Mouse (Mus musculus) stomach, postnatal 0 days (tissue): ENCODE measurements at regions not wholly inside any gene's neighbourhood (a gene's known extent, or its start where the extent isn't known, plus 50 kb on each side); places are given as distances from the start of the nearest gene placed in this dataset.
A peak's percentile ranks its signal among the peaks of the same experiment; 100 is the strongest.

Source experiments
- ATAC-seq: fragments of 200-750 bp; cut with Nextera tagmentation; 2 replicates; pipeline ENCODE4 v1.8.0; 2017; ENCODE audit not compliant: low FRiP score, low TSS enrichment
- DNase-seq: peaks from one replicate; pipeline ENCODE4 v3.0.0-alpha.2; 2016; ENCODE audit warnings: low spot score
- H3K27ac ChIP-seq: fragments of 300-500 bp; sonication (generic); replicated peaks from 2 replicates; pipeline ENCODE4 v1.5.1; 2014; ENCODE audit warnings: mild to moderate bottlenecking, control low read depth
- H3K27me3 ChIP-seq: fragments of 300-500 bp; sonication (generic); 2 replicates; pipeline ENCODE4 v1.6.1; 2014; ENCODE audit warnings: low read length; ENCODE audit not compliant: control insufficient read depth, insufficient read depth
- H3K36me3 ChIP-seq: fragments of 300-500 bp; sonication (generic); 2 replicates; pipeline ENCODE4 v1.6.1; 2014; ENCODE audit warnings: low read length, mixed read lengths; ENCODE audit not compliant: control insufficient read depth, insufficient read depth
- H3K4me1 ChIP-seq: fragments of 300-500 bp; sonication (generic); replicated peaks from 2 replicates; pipeline ENCODE4 v1.6.1; 2014; ENCODE audit warnings: antibody characterized with exemption; ENCODE audit not compliant: control insufficient read depth, insufficient read depth
- H3K4me2 ChIP-seq: fragments of 300-500 bp; sonication (generic); replicated peaks from 2 replicates; pipeline ENCODE4 v1.6.1; 2014; ENCODE audit warnings: low read depth, mild to moderate bottlenecking, control low read depth, moderate library complexity
- H3K4me3 ChIP-seq: fragments of 300-500 bp; sonication (generic); 2 replicates; pipeline ENCODE4 v1.5.1; 2014; ENCODE audit warnings: low read depth, low read length, control low read depth
- H3K9ac ChIP-seq: fragments of 300-500 bp; sonication (generic); 2 replicates; pipeline ENCODE4 v1.6.1; 2014; ENCODE audit warnings: mild to moderate bottlenecking, low read length, control low read depth, mixed read lengths
- H3K9me3 ChIP-seq: fragments of 300-500 bp; sonication (generic); 2 replicates; pipeline ENCODE4 v1.6.1; 2016; ENCODE audit warnings: low read length; ENCODE audit not compliant: control insufficient read depth
- CTCF ChIP-seq: IDR thresholded peaks from 2 replicates; pipeline ENCODE4 v1.5.1; 2016; ENCODE audit warnings: antibody characterized with exemption, low read depth, mild to moderate bottlenecking, moderate library complexity
- EP300 ChIP-seq: optimal IDR thresholded peaks from 2 replicates; pipeline ENCODE3; 2016; ENCODE audit warnings: antibody characterized with exemption
- WGBS: fragments of 180-500 bp; shearing (Covaris S2); extraction: QIAGEN DNeasy Blood & Tissue Kit; methylation state at CpG from one replicate; pipeline ENCODE4 v1.1.7; 2014; 5-methylcytosine and 5-hydroxymethylcytosine counted together

DNA sequence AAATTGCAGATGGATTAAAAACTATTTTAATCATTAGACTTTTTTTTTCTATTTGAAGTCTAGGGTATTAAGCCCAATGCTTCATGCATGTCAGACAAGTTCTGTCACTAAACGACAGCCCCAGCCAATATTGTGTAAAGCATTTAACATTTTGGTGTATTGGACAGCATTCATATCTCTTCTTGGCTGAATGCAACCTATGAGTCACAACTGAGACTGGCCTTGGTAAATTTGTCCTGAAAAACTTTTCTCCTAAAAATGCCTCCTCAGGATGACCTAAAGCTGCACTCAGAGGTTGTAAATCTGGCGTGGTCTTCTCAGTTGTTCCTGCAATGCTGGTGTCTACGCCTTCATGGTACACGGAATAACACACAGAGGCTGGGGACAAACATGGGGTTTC, 78.7 kb upstream of the Gpr141 start:
- no peak overlapping the region for H3K27ac ChIP-seq
- H3K4me3 ChIP-seq = no peak overlapping the region
- H3K9me3 ChIP-seq = no peaks in the 10 kb centered on the region
- H3K36me3 ChIP-seq = no peaks in the 10 kb centered on the region
- no peaks in the 10 kb centered on the region for H3K4me1 ChIP-seq
- H3K9ac ChIP-seq = no peak overlapping the region
- no peak for TF ChIP-seq CTCF
- no peak for TF ChIP-seq EP300
- no peak overlapping the region for H3K4me2 ChIP-seq
- no peaks in the 10 kb centered on the region for H3K27me3 ChIP-seq
- ATAC-seq (no peak), DNase-seq (no peak)
- WGBS = 74% methylated on average over 4 of the region's 4 CpGs

GRCm38 (mm10) chr13:19897191-19897590, 73.1 kb upstream of the Gpr141 start:
- WGBS = 65% methylated on average over 1 of the region's 1 CpGs
- no peaks in the 10 kb centered on the region for H3K27me3 ChIP-seq
- TF ChIP-seq EP300 = no peak
- TF ChIP-seq CTCF = no peak
- H3K9me3 ChIP-seq = no peaks in the 10 kb centered on the region
- no peaks in the 10 kb centered on the region for H3K4me1 ChIP-seq
- DNase-seq = no peak
- H3K27ac ChIP-seq = no peak overlapping the region
- no peak for ATAC-seq
- no peak overlapping the region for H3K9ac ChIP-seq
- no peaks in the 10 kb centered on the region for H3K36me3 ChIP-seq
- H3K4me3 ChIP-seq = no peak overlapping the region
- H3K4me2 ChIP-seq = no peak overlapping the region

DNA sequence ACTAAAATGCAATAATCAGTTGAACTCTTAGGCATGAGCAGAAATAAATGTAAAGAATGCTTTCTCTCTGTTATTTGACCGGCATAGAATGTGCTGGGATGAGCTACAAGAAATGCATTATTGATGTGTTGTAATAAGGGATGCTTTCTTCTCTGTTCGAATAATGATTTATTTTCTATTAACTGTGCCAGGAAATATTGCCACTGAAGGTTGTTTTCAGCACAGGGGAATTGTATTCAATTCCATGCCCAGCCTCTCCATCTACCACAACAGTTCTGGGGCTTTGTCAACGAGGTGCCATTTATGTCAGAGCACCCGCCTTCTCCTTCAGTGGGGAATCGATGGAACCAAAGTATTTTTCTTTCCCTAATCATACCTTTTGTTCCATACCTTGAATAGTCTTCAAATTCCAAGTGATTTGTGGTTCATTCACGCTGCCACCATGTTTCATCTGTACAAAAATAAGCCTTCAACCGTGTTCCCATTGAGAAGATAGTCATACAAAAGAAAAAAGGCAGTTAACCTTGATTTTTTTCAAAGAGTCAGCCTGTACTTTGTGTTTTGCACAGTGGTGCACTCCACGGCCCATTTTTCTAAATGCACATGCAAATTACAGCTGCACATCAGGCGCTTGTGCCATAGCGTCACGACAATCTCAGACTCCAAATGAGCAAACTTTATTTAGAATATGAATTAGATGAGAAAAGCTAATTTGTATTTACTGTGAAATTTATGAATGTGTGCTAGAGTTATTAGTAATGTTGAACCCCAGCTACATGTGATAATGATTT, 65.1 kb upstream of the Gpr141 start:
- H3K4me2 ChIP-seq = no peak overlapping the region
- ATAC-seq (no peak), DNase-seq (no peak)
- no peaks in the 10 kb centered on the region for H3K4me1 ChIP-seq
- H3K4me3 ChIP-seq = no peak overlapping the region
- H3K9me3 ChIP-seq = no peaks in the 10 kb centered on the region
- H3K36me3 ChIP-seq = no peaks in the 10 kb centered on the region
- no peak overlapping the region for H3K27ac ChIP-seq
- no peaks in the 10 kb centered on the region for H3K27me3 ChIP-seq
- WGBS = 81% methylated on average over 11 of the region's 11 CpGs
- TF ChIP-seq CTCF (no peak), EP300 (no peak)
- no peak overlapping the region for H3K9ac ChIP-seq

GRCm38 (mm10) chr13:19883896-19884658, 60.0 kb upstream of the Gpr141 start:
- H3K4me2 ChIP-seq = no peak overlapping the region
- H3K9ac ChIP-seq = no peak overlapping the region
- H3K27me3 ChIP-seq = no peaks in the 10 kb centered on the region
- ATAC-seq (no peak), DNase-seq (no peak)
- H3K9me3 ChIP-seq = no peaks in the 10 kb centered on the region
- TF ChIP-seq EP300 (no peak), CTCF (no peak)
- no peak overlapping the region for H3K27ac ChIP-seq
- 81% methylated on average over 7 of the region's 7 CpGs for WGBS
- H3K4me1 ChIP-seq = no peaks in the 10 kb centered on the region
- H3K36me3 ChIP-seq = no peaks in the 10 kb centered on the region
- no peak overlapping the region for H3K4me3 ChIP-seq

- ATAC-seq = peak; percentile 99
- peak; percentile 74 for DNase-seq
Measured at GRCm38 (mm10) chr13:19882889-19883288, 58.8 kb upstream of the Gpr141 start.

GRCm38 (mm10) chr13:19881772-19882171, 57.7 kb upstream of the Gpr141 start:
- DNase-seq = no peak
- WGBS = 80% methylated on average over 5 of the region's 5 CpGs
- Histone ChIP-seq H3K4me1 (no peaks in the 10 kb centered on the region), H3K9ac (no peak overlapping the region), H3K4me3 (no peak overlapping the region), H3K4me2 (no peak overlapping the region), H3K27ac (no peak overlapping the region), H3K9me3 (no peaks in the 10 kb centered on the region), H3K27me3 (no peaks in the 10 kb centered on the region), H3K36me3 (no peaks in the 10 kb centered on the region)
- TF ChIP-seq EP300 (no peak), CTCF (no peak)
- ATAC-seq = no peak

More at GRCm38 (mm10) chr13:19882889-19883288, 58.8 kb upstream of the Gpr141 start:
- no peaks in the 10 kb centered on the region for H3K36me3 ChIP-seq
- no peak overlapping the region for H3K4me2 ChIP-seq
- no peaks in the 10 kb centered on the region for H3K4me1 ChIP-seq
- no peak overlapping the region for H3K27ac ChIP-seq
- no peaks in the 10 kb centered on the region for H3K9me3 ChIP-seq
- 58% methylated on average over 4 of the region's 4 CpGs for WGBS
- no peaks in the 10 kb centered on the region for H3K27me3 ChIP-seq
- no peak overlapping the region for H3K4me3 ChIP-seq
- H3K9ac ChIP-seq = no peak overlapping the region
- TF ChIP-seq EP300 (no peak), CTCF (no peak)
